Mouse (Mus musculus) left cerebral cortex, postnatal 10 days (tissue): ENCODE data around the gene Srcap. TPM values are rescaled to one million over a fixed set of nuclear protein-coding genes. Genes with fewer than 3 reads are reported as not detected.

Source experiments
- DNase-seq, 2 experiments: peaks; one replicate each; pipeline ENCODE4 v3.0.0; 2021 to 2022; ENCODE audit warnings: low spot score in 2 of 2, mixed read lengths in 1 of 2; ENCODE audit errors: extremely low spot score in 1 of 2
- intact Hi-C: fragments of 180-260 bp; cut with DNase I; formaldehyde crosslinking; loops from one replicate; pipeline ENCODE4 v1.15.1; 2025
- microRNA-seq: library from miRNA; unstranded; fragments of <30 nt; microRNA quantifications from one replicate; pipeline ENCODE4 v1.2.0, GENCODE M21; 2022
- total RNA-seq, 2 experiments: library from RNA; stranded (reverse); gene quantifications; 2 replicates each; pipeline ENCODE4 v1.2.3; 2021

Srcap gene
- total RNA-seq, 2 experiments from 2014 or later: 101 to 108 TPM

- intact Hi-C loops: loop anchor here (2.0 kb wide), 1 partner anchor 20 kb away; no protein-coding TSS in a partner anchor
- DNase-seq: no peak
Measured at GRCm38 (mm10) chr7:127602903-127603302, 91.1 kb downstream of the Srcap start.

GRCm38 (mm10) chr7:127604256-127604655 is 92.5 kb downstream of the Srcap start:
- intact Hi-C loops: no loop called here
- no peak for DNase-seq

GRCm38 (mm10) chr7:127607150-127607549 is 95.4 kb downstream of the Srcap start:
- intact Hi-C loops: no loop called here
- DNase-seq: no peak

Small RNA genes lying within 50 kb of the gene (microRNA-seq; reads per million reads assigned to microRNA genes)
- not detected for gene Gm47278
- not detected for gene Mir7060

Other genes with a start within 250 kb of the Srcap start
- 10 to 100 TPM; 50.6 to 53.7 TPM for gene Sephs2, start 237.9 kb upstream of the Srcap start, total RNA-seq
- gene Itgal, start 215.7 kb upstream of the Srcap start, total RNA-seq: under 1 TPM; 0.32 to 0.57 TPM
- gene Zfp768, start 166.4 kb upstream of the Srcap start, total RNA-seq: 10 to 100 TPM; 13.2 to 14.2 TPM
- gene Zfp747, start 135.9 kb upstream of the Srcap start, total RNA-seq: 1 to 10 TPM; 7.2 to 7.8 TPM
- 1 to 10 TPM; 2.8 to 3.1 TPM for gene 9130019O22Rik, start 124.8 kb upstream of the Srcap start, total RNA-seq
- 1 to 10 TPM; 6.1 to 6.6 TPM for gene E430018J23Rik, start 118.4 kb upstream of the Srcap start, total RNA-seq
- gene Zfp764, start 105.2 kb upstream of the Srcap start, total RNA-seq: 1 to 10 TPM; 3.6 to 4.7 TPM
- gene Zfp688, start 89.9 kb upstream of the Srcap start, total RNA-seq: 10 to 100 TPM; 11.4 to 14.1 TPM
- 1 to 10 TPM; 6.3 to 6.8 TPM for gene Zfp689, start 62.8 kb upstream of the Srcap start, total RNA-seq
- gene Prr14, start 52.4 kb upstream of the Srcap start, total RNA-seq: 10 to 100 TPM; 31.9 to 33.1 TPM
- gene Fbrs, start 32.8 kb upstream of the Srcap start, total RNA-seq: 10 to 100 TPM; 58.5 to 60.3 TPM
- gene Gm42715, start 7.6 kb downstream of the Srcap start, total RNA-seq: 1 to 10 TPM; 8.6 to 8.7 TPM
- gene Tmem265, start 49.4 kb downstream of the Srcap start, total RNA-seq: 1 to 10 TPM; 1.8 to 4.9 TPM
- 10 to 100 TPM; 71.4 to 76.7 TPM for gene Phkg2, start 61.4 kb downstream of the Srcap start, total RNA-seq
- 1 to 10 TPM; 8.1 to 8.3 TPM for gene Ccdc189, start 76.6 kb downstream of the Srcap start, total RNA-seq
- gene Rnf40, start 76.8 kb downstream of the Srcap start, total RNA-seq: 10 to 100 TPM; 63.8 to 64.1 TPM
- gene Zfp629, start 103.8 kb downstream of the Srcap start, total RNA-seq: 10 to 100 TPM; 22.3 to 29.8 TPM
- gene Bcl7c, start 196.9 kb downstream of the Srcap start, total RNA-seq: 10 to 100 TPM; 55.1 to 55.9 TPM
- gene Ctf1, start 200.8 kb downstream of the Srcap start, total RNA-seq: 1 to 10 TPM; 2.9 to 4.5 TPM
- gene Ctf2, start 220.2 kb downstream of the Srcap start, total RNA-seq: not detected
- 100 to 1,000 TPM in 1 of 2 experiments, 10 to 100 TPM in 1; 99.3 to 107 TPM for gene Fbxl19, start 232.6 kb downstream of the Srcap start, total RNA-seq